Mouse (Mus musculus) embryonic facial prominence, embryonic 11.5 days (tissue): Measurements from ENCODE around the gene Ip6k2. TPM values are rescaled to one million over a fixed set of nuclear protein-coding genes. Genes with fewer than 3 reads are reported as not detected.

Source experiments
- ATAC-seq: fragments of 200-750 bp; cut with Nextera tagmentation; replicated peaks from 2 replicates; pipeline ENCODE4 v1.8.0; 2017; ENCODE audit warnings: low read depth; ENCODE audit not compliant: insufficient number of reproducible peaks, low FRiP score, low TSS enrichment
- DNase-seq: peaks from one replicate; pipeline ENCODE4 v3.0.0-alpha.2; 2015; ENCODE audit warnings: low spot score
- H3K27ac ChIP-seq: fragments of 300-500 bp; sonication (generic); replicated peaks from 2 replicates; pipeline ENCODE4 v1.5.1; 2014; ENCODE audit warnings: mild to moderate bottlenecking, low read depth, low read length, control low read depth
- H3K27me3 ChIP-seq: fragments of 300-500 bp; sonication (generic); 2 replicates; pipeline ENCODE4 v1.6.1; 2014; ENCODE audit warnings: mild to moderate bottlenecking, low read length, moderate library complexity, mixed read lengths; ENCODE audit not compliant: control insufficient read depth, insufficient read depth
- H3K36me3 ChIP-seq: fragments of 300-500 bp; sonication (generic); replicated peaks from 2 replicates; pipeline ENCODE4 v1.6.1; 2014; ENCODE audit warnings: low read depth, mild to moderate bottlenecking, low read length, moderate library complexity, mixed read lengths; ENCODE audit not compliant: control insufficient read depth, insufficient read depth
- H3K4me1 ChIP-seq: fragments of 300-500 bp; sonication (generic); 2 replicates; pipeline ENCODE4 v1.6.1; 2014; ENCODE audit warnings: low read length, mixed read lengths; ENCODE audit not compliant: control insufficient read depth, insufficient read depth
- H3K4me2 ChIP-seq: fragments of 300-500 bp; sonication (generic); 2 replicates; pipeline ENCODE4 v1.6.1; 2014; ENCODE audit warnings: low read depth, mild to moderate bottlenecking, control low read depth, low read length, moderate library complexity
- H3K4me3 ChIP-seq: fragments of 300-500 bp; sonication (generic); 2 replicates; pipeline ENCODE4 v1.5.1; 2014; ENCODE audit warnings: low read depth, low read length, control low read depth
- H3K9ac ChIP-seq: fragments of 300-500 bp; sonication (generic); replicated peaks from 2 replicates; pipeline ENCODE4 v1.6.1; 2014; ENCODE audit warnings: mild to moderate bottlenecking, control low read depth, low read length
- H3K9me3 ChIP-seq: fragments of 300-500 bp; sonication (generic); replicated peaks from 2 replicates; pipeline ENCODE4 v1.6.1; 2016; ENCODE audit warnings: mild to moderate bottlenecking, low read length, inconsistent platforms, mixed read lengths; ENCODE audit not compliant: control insufficient read depth
- WGBS: fragments of 180-500 bp; shearing (Covaris S2); extraction: QIAGEN DNeasy Blood & Tissue Kit; methylation state at CpG from one replicate; pipeline ENCODE4 v1.1.7; 2014; 5-methylcytosine and 5-hydroxymethylcytosine counted together
- polyA plus RNA-seq: library from polyadenylated mRNA; unstranded; fragments of >200 nt; fragmentation: Nextera tagmentation; extraction: Ambion mirVana; gene quantifications from 2 replicates; pipeline ENCODE4 v1.2.1, GENCODE M21; 2014

Ip6k2 gene
- polyA plus RNA-seq, 1 experiment from 2014 or later = 113 TPM

DNA sequence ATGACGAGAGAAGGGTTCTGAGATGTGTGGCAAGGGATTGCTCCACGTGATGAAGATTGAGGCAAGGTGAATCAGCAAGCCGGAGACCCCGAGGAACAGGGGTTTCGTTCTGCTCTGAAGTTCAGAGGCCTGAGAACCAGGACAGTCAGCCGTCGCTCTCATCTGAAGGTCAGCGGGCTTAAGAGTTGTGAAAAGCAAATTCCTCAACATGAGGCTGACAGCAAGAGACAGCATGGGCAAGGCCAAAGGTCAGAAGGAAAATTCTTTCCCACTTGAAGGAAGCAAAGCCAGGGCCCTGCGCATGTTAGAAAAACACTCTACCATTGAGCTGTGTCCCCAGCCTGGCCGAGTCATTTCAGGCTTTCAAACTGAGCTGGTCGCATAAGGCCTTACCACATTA, 33.0 kb upstream of the Ip6k2 start:
- DNase-seq (no peak), ATAC-seq (no peak)
- Histone ChIP-seq H3K27ac (no peak overlapping the region), H3K9ac (no peak overlapping the region), H3K4me1 (no peaks in the 10 kb centered on the region), H3K4me3 (no peak overlapping the region), H3K9me3 (no peaks in the 10 kb centered on the region), H3K4me2 (no peak overlapping the region), H3K36me3 (no peaks in the 10 kb centered on the region), H3K27me3 (no peaks in the 10 kb centered on the region)
- WGBS = 81% methylated on average over 11 of the region's 11 CpGs

DNA sequence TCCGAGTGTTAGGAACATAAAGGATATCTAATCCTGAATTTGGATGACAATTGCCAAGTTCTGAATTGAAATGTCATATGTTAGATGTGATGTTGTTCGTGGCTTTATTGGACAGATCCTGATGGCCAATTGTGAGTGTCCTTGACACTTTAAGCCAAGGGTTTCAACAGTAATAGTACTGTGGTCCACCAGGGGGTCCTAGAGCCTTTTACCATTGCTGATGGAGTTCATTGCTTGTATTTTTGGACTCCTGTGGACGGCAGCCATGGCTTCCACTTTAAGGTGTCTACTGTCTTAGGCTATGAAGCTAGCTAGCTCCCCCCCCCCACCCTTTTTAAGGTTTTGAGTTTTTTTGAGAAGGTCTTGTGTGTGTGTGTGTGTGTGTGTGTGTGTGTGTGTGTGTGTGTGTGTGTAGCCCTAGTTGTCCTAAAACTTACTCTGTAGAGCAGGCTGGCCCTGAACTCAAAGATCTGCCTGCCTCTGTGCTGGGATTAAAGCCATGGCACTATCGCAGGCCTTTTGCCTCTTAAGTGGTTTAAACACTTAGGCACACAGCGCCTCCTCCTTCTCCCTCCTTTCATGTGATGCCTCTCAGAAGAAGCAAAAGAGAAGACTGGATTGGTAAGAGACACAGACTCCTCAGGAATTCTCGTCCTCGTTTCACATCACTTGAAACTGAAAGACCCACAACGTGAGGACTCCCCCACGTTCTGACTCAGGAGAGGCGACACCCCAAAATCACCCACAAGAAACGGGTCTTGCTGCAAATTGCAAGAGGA, 31.3 kb upstream of the Ip6k2 start:
- Histone ChIP-seq H3K9ac (no peak overlapping the region), H3K36me3 (no peaks in the 10 kb centered on the region), H3K4me3 (no peak overlapping the region), H3K4me2 (no peak overlapping the region), H3K4me1 (no peaks in the 10 kb centered on the region), H3K9me3 (no peaks in the 10 kb centered on the region), H3K27me3 (no peaks in the 10 kb centered on the region), H3K27ac (no peak overlapping the region)
- DNase-seq = no peak
- 87% methylated on average over 11 of the region's 11 CpGs for WGBS
- no peak for ATAC-seq

GRCm38 (mm10) chr9:108753326-108753725, 30.3 kb upstream of the Ip6k2 start:
- no peak for ATAC-seq
- no peak overlapping the region for H3K9ac ChIP-seq
- H3K4me3 ChIP-seq = no peak overlapping the region
- no peaks in the 10 kb centered on the region for H3K9me3 ChIP-seq
- peak; percentile 69 for DNase-seq
- H3K4me1 ChIP-seq = no peaks in the 10 kb centered on the region
- 63% methylated on average over 9 of the region's 9 CpGs for WGBS
- no peaks in the 10 kb centered on the region for H3K27me3 ChIP-seq
- no peaks in the 10 kb centered on the region for H3K36me3 ChIP-seq
- H3K4me2 ChIP-seq = no peak overlapping the region
- no peak overlapping the region for H3K27ac ChIP-seq

GRCm38 (mm10) chr9:108753976-108754375, 29.6 kb upstream of the Ip6k2 start:
- Histone ChIP-seq H3K4me3 (no peak overlapping the region), H3K4me2 (no peak overlapping the region), H3K9ac (no peak overlapping the region), H3K4me1 (no peaks in the 10 kb centered on the region), H3K27me3 (no peaks in the 10 kb centered on the region), H3K9me3 (no peaks in the 10 kb centered on the region), H3K27ac (no peak overlapping the region), H3K36me3 (no peaks in the 10 kb centered on the region)
- no peak for ATAC-seq
- no peak for DNase-seq
- 71% methylated on average over 3 of the region's 3 CpGs for WGBS

- H3K9ac ChIP-seq = no peak overlapping the region
- ATAC-seq = no peak
- H3K4me2 ChIP-seq = no peak overlapping the region
- H3K4me3 ChIP-seq = no peak overlapping the region
- DNase-seq = no peak
- H3K4me1 ChIP-seq = no peaks in the 10 kb centered on the region
- H3K9me3 ChIP-seq = no peaks in the 10 kb centered on the region
- no peak overlapping the region for H3K27ac ChIP-seq
- H3K27me3 ChIP-seq = no peaks in the 10 kb centered on the region
- H3K36me3 ChIP-seq = no peaks in the 10 kb centered on the region
- WGBS = 92% methylated on average over 5 of the region's 5 CpGs
Measured at GRCm38 (mm10) chr9:108754423-108754822, 29.2 kb upstream of the Ip6k2 start.

GRCm38 (mm10) chr9:108757406-108757805, 26.2 kb upstream of the Ip6k2 start:
- no peak overlapping the region for H3K4me3 ChIP-seq
- no peak for DNase-seq
- no peak for ATAC-seq
- no peak overlapping the region for H3K4me2 ChIP-seq
- no peak overlapping the region for H3K9ac ChIP-seq
- H3K27me3 ChIP-seq = no peaks in the 10 kb centered on the region
- no peaks in the 10 kb centered on the region for H3K36me3 ChIP-seq
- H3K4me1 ChIP-seq = no peaks in the 10 kb centered on the region
- 73% methylated on average over 6 of the region's 6 CpGs for WGBS
- no peak overlapping the region for H3K27ac ChIP-seq
- no peaks in the 10 kb centered on the region for H3K9me3 ChIP-seq

GRCm38 (mm10) chr9:108759121-108759520, 24.5 kb upstream of the Ip6k2 start:
- DNase-seq (no peak), ATAC-seq (no peak)
- Histone ChIP-seq H3K4me3 (no peak overlapping the region), H3K27me3 (no peaks in the 10 kb centered on the region), H3K36me3 (no peaks in the 10 kb centered on the region), H3K9me3 (no peaks in the 10 kb centered on the region), H3K4me1 (no peaks in the 10 kb centered on the region), H3K27ac (no peak overlapping the region), H3K4me2 (no peak overlapping the region), H3K9ac (no peak overlapping the region)
- 95% methylated on average over 20 of the region's 20 CpGs for WGBS

- Histone ChIP-seq H3K9me3 (no peaks in the 10 kb centered on the region), H3K36me3 (no peaks in the 10 kb centered on the region), H3K27ac (no peak overlapping the region), H3K4me3 (no peak overlapping the region), H3K9ac (no peak overlapping the region), H3K4me1 (no peaks in the 10 kb centered on the region), H3K27me3 (no peaks in the 10 kb centered on the region), H3K4me2 (no peak overlapping the region)
- ATAC-seq = no peak
- peak; percentile 57 for DNase-seq
- 42% methylated on average over 2 of the region's 2 CpGs for WGBS
Measured at GRCm38 (mm10) chr9:108759805-108760204, 23.8 kb upstream of the Ip6k2 start.
